Mouse (Mus musculus): ENCODE measurements at regions not wholly inside any gene's neighbourhood (a gene's known extent, or its start where the extent isn't known, plus 50 kb on each side); places are given as distances from the start of the nearest gene placed in this dataset.

DNA sequence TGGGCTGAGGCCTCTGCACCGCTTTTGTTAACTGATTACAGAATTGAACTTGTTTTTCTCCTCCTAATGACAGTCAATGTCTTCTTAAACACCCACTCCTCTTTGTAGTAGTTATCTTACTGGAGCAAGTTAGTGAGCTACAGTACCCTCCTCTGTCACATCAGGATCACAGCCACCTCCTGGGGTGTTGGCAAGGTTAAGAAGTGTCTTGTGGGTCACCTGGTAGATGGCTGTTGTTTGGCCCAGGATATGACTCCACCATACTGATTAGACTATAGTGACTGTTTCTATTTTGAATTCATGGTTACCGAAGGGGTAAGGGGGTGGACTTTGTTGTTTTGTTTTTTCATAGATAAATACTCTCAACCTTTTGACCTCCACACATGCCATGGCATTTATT lies 202.4 kb downstream of the Msrb3 start:
- TF ChIP-seq CTCF (IDR thresholded peaks at IDR 0.05; ENCODE audit: low read depth) (no peak), EP300 (IDR thresholded peaks at IDR 0.05; ENCODE audit: low read depth) (no peak)

All from liver, embryonic 14.5 days (tissue).